Mouse (Mus musculus) heart, adult 2 months (tissue): ENCODE results near the gene Gm49405. TPM values are rescaled to one million over a fixed set of nuclear protein-coding genes. Genes with fewer than 3 reads are reported as not detected.

Experiments
- DNase-seq, 2 experiments: peaks; one replicate each; pipeline ENCODE4 v3.0.0; 2021
- H3K27ac ChIP-seq: fragments of 200-600 bp; 2 replicates; pipeline ENCODE4 v1.8.1; 2022
- H3K27me3 ChIP-seq: fragments of 200-500 bp; 2 replicates; pipeline ENCODE4 v1.6.1; 2012; ENCODE audit warnings: mild to moderate bottlenecking, low read length, inconsistent platforms, mixed read lengths; ENCODE audit not compliant: control insufficient read depth, insufficient read depth
- H3K36me3 ChIP-seq: fragments of 200-500 bp; 2 replicates; pipeline ENCODE4 v1.6.1; 2012; ENCODE audit warnings: low read length, inconsistent platforms; ENCODE audit not compliant: control insufficient read depth, insufficient read depth
- H3K4me1 ChIP-seq: fragments of 200-500 bp; 2 replicates; pipeline ENCODE4 v1.6.1; 2011; ENCODE audit warnings: low read length; ENCODE audit not compliant: control insufficient read depth, insufficient read depth
- H3K4me3 ChIP-seq: fragments of 200-600 bp; 2 replicates; pipeline ENCODE4 v1.8.1; 2022
- H3K79me2 ChIP-seq: fragments of 200-500 bp; replicated peaks from 2 replicates; pipeline ENCODE4 v1.6.1; 2012; ENCODE audit warnings: mild to moderate bottlenecking, inconsistent platforms, low read length, moderate library complexity, mixed read lengths; ENCODE audit not compliant: control insufficient read depth, insufficient read depth
- H3K9ac ChIP-seq: fragments of 200-500 bp; 2 replicates; pipeline ENCODE4 v1.6.1; 2012; ENCODE audit warnings: low read depth, mild to moderate bottlenecking, control low read depth, inconsistent platforms, low read length, mixed read lengths
- CTCF ChIP-seq: fragments of 200-600 bp; IDR thresholded peaks from 2 replicates; pipeline ENCODE4 v1.8.1; 2022; ENCODE audit warnings: antibody characterized with exemption, mild to moderate bottlenecking, moderate library complexity
- EP300 ChIP-seq: fragments of 200-500 bp; IDR thresholded peaks from 2 replicates; pipeline ENCODE4 v1.6.1; 2011; ENCODE audit warnings: low read depth, low read length, control low read depth; ENCODE audit not compliant: insufficient read depth
- POLR2A ChIP-seq: fragments of 200-500 bp; IDR thresholded peaks from 2 replicates; pipeline ENCODE4 v1.6.1; 2011; ENCODE audit warnings: mild to moderate bottlenecking, low read depth, low read length, control low read depth; ENCODE audit not compliant: insufficient read depth
- WGBS: fragments of 180-500 bp; shearing (Covaris S2); methylation state at CpG from one replicate; pipeline ENCODE4 v1.1.7; 2018; 5-methylcytosine and 5-hydroxymethylcytosine counted together
- intact Hi-C: fragments of 180-260 bp; cut with DNase I; formaldehyde crosslinking; loops from one replicate; pipeline ENCODE4 v1.15.1; 2025
- polyA plus RNA-seq: library from polyadenylated mRNA; depleted of rRNA; stranded (reverse); fragments of >200 nt; gene quantifications from 2 replicates; pipeline ENCODE4 v1.2.3, GENCODE M21; 2012
- total RNA-seq, 2 experiments: library from RNA; stranded (reverse); gene quantifications; 2 replicates each; pipeline ENCODE4 v1.2.3; 2021

Gm49405 gene
- total and polyA plus RNA-seq, 3 experiments, result 1.0 to 11.0 (median 1.7) TPM

- TF ChIP-seq CTCF, result no peak
- TF ChIP-seq POLR2A, result no peak
- TF ChIP-seq EP300, result no peak
- peak in 1 of 2 experiments; percentile 41 for DNase-seq
- H3K36me3 ChIP-seq, result no peaks in the 10 kb centered on the region
- intact Hi-C loops, result loop anchor here (1.0 kb wide), 1 partner anchor 11 kb away; the partner anchor contains the start of gene Ndufv1
- no peaks in the 10 kb centered on the region for H3K79me2 ChIP-seq
- H3K4me3 ChIP-seq, result peak overlapping the region; percentile 77
- peak overlapping the region; percentile 94 for H3K27ac ChIP-seq
- H3K9ac ChIP-seq, result peak overlapping the region; percentile 87
- no peaks in the 10 kb centered on the region for H3K27me3 ChIP-seq
- H3K4me1 ChIP-seq, result peaks cover 8% of the 10 kb centered on the region
- 24% methylated on average over 17 of the region's 17 CpGs for WGBS
These were observed 611 bp downstream of the Gm49405 start for GRCm38 (mm10) chr19:4000949-4001525.

- Histone ChIP-seq H3K4me1 (peaks cover 8% of the 10 kb centered on the region), H3K36me3 (no peaks in the 10 kb centered on the region), H3K4me3 (no peak overlapping the region), H3K79me2 (no peaks in the 10 kb centered on the region), H3K27me3 (no peaks in the 10 kb centered on the region), H3K9ac (no peak overlapping the region), H3K27ac (peak overlapping the region; percentile 55)
- DNase-seq, result no peak
- WGBS, result 69% methylated on average over 5 of the region's 5 CpGs
- TF ChIP-seq EP300 (no peak), CTCF (no peak), POLR2A (no peak)
- intact Hi-C loops, result no loop called here
These were observed 1.3 kb downstream of the Gm49405 start for GRCm38 (mm10) chr19:4001752-4002151.

- Histone ChIP-seq H3K9ac (peak within 1 kb of the TSS; percentile 70), H3K4me1 (peaks cover 8% of the 10 kb centered on the region), H3K4me3 (peak within 1 kb of the TSS; percentile 47), H3K27me3 (no peaks in the 10 kb centered on the region), H3K36me3 (no peaks in the 10 kb centered on the region), H3K79me2 (no peaks in the 10 kb centered on the region), H3K27ac (peak within 1 kb of the TSS; percentile 84)
- 65% methylated on average over 1 of the region's 1 CpGs for WGBS
- DNase-seq, result peak; percentile 39 to 63
- intact Hi-C loops, result no loop called here
- TF ChIP-seq CTCF, result no peak
- peak; percentile 90 for TF ChIP-seq EP300
- peak; percentile 71 for TF ChIP-seq POLR2A
These were observed 2.7 kb downstream of the Gm49405 start, which contains the start of gene Doc2g for GRCm38 (mm10) chr19:4003112-4003511. Gene Doc2g, plus strand, starts transcription at chr19:4003313.

GRCm38 (mm10) chr19:4003641-4004040 is 3.2 kb downstream of the Gm49405 start:
- H3K27me3 ChIP-seq, result no peaks in the 10 kb centered on the region
- no peak for TF ChIP-seq EP300
- no peak for TF ChIP-seq CTCF
- TF ChIP-seq POLR2A, result no peak
- peak overlapping the region; percentile 47 for H3K4me3 ChIP-seq
- H3K9ac ChIP-seq, result peak overlapping the region; percentile 70
- intact Hi-C loops, result no loop called here
- H3K79me2 ChIP-seq, result no peaks in the 10 kb centered on the region
- DNase-seq, result no peak
- H3K4me1 ChIP-seq, result peaks cover 8% of the 10 kb centered on the region
- WGBS, result 59% methylated on average over 12 of the region's 12 CpGs
- no peaks in the 10 kb centered on the region for H3K36me3 ChIP-seq
- H3K27ac ChIP-seq, result peak overlapping the region; percentile 84

GRCm38 (mm10) chr19:4004331-4004730 is 3.9 kb downstream of the Gm49405 start:
- WGBS, result 61% methylated on average over 15 of the region's 15 CpGs
- Histone ChIP-seq H3K4me3 (peak overlapping the region; percentile 47; the same call in 1 of the 2 replicates), H3K4me1 (peaks cover 8% of the 10 kb centered on the region), H3K36me3 (no peaks in the 10 kb centered on the region), H3K9ac (peak overlapping the region; percentile 70), H3K27ac (peak overlapping the region; percentile 84), H3K27me3 (no peaks in the 10 kb centered on the region), H3K79me2 (no peaks in the 10 kb centered on the region)
- no peak for TF ChIP-seq CTCF
- TF ChIP-seq EP300, result no peak
- intact Hi-C loops, result no loop called here
- peak in 1 of 2 experiments; percentile 33 for DNase-seq

- H3K27ac ChIP-seq, result peak overlapping the region; percentile 84
- no peak for DNase-seq
- no peaks in the 10 kb centered on the region for H3K79me2 ChIP-seq
- TF ChIP-seq POLR2A (no peak), EP300 (no peak), CTCF (no peak)
- no peaks in the 10 kb centered on the region for H3K27me3 ChIP-seq
- peaks cover 6% of the 10 kb centered on the region; the same call in 1 of the 2 replicates for H3K4me1 ChIP-seq
- no peaks in the 10 kb centered on the region for H3K36me3 ChIP-seq
- intact Hi-C loops, result no loop called here
- WGBS, result 63% methylated on average over 9 of the region's 9 CpGs
- no peak overlapping the region for H3K4me3 ChIP-seq
- H3K9ac ChIP-seq, result no peak overlapping the region
These were observed 4.7 kb downstream of the Gm49405 start for GRCm38 (mm10) chr19:4005091-4005490.
